Mouse (Mus musculus) limb, embryonic 14.5 days (tissue): ENCODE measurements around the gene Cacna2d3. TPM values are rescaled to one million over a fixed set of nuclear protein-coding genes. Genes with fewer than 3 reads are reported as not detected.

ENCODE experiments used
- ATAC-seq: fragments of 200-750 bp; cut with Nextera tagmentation; 2 replicates; pipeline ENCODE4 v1.8.0; 2017; ENCODE audit warnings: low read depth, moderate number of reproducible peaks, moderate TSS enrichment; ENCODE audit not compliant: low FRiP score
- DNase-seq: peaks from one replicate; pipeline ENCODE4 v3.0.0-alpha.2; 2015; ENCODE audit warnings: low spot score
- H3K27ac ChIP-seq: fragments of 300-500 bp; sonication (generic); replicated peaks from 2 replicates; pipeline ENCODE4 v1.5.1; 2014; ENCODE audit warnings: low read depth, mild to moderate bottlenecking, low read length, moderate library complexity, mixed read lengths
- H3K27me3 ChIP-seq: fragments of 300-500 bp; sonication (generic); 2 replicates; pipeline ENCODE4 v1.6.1; 2014; ENCODE audit warnings: low read length, mixed read lengths; ENCODE audit not compliant: control insufficient read depth, insufficient read depth
- H3K36me3 ChIP-seq: fragments of 300-500 bp; sonication (generic); 2 replicates; pipeline ENCODE4 v1.6.1; 2014; ENCODE audit warnings: mild to moderate bottlenecking, low read length, moderate library complexity, mixed read lengths; ENCODE audit not compliant: control insufficient read depth, insufficient read depth
- H3K4me1 ChIP-seq: fragments of 300-500 bp; sonication (generic); 2 replicates; pipeline ENCODE4 v1.6.1; 2014; ENCODE audit warnings: antibody characterized with exemption, low read length, mixed read lengths; ENCODE audit not compliant: control insufficient read depth, insufficient read depth
- H3K4me2 ChIP-seq: fragments of 300-500 bp; sonication (generic); replicated peaks from 2 replicates; pipeline ENCODE4 v1.6.1; 2014; ENCODE audit warnings: low read depth, mild to moderate bottlenecking, low read length, moderate library complexity; ENCODE audit not compliant: severe bottlenecking
- H3K4me3 ChIP-seq: fragments of 300-500 bp; sonication (generic); replicated peaks from 2 replicates; pipeline ENCODE4 v1.5.1; 2014; ENCODE audit warnings: low read length
- H3K9ac ChIP-seq: fragments of 300-500 bp; sonication (generic); 2 replicates; pipeline ENCODE4 v1.6.1; 2014; ENCODE audit warnings: mild to moderate bottlenecking, low read depth, low read length, moderate library complexity; ENCODE audit not compliant: severe bottlenecking
- H3K9me3 ChIP-seq: fragments of 300-500 bp; sonication (generic); 2 replicates; pipeline ENCODE4 v1.6.1; 2016; ENCODE audit warnings: low read length; ENCODE audit not compliant: control insufficient read depth
- POLR2A ChIP-seq: fragments of 200-500 bp; IDR thresholded peaks from 2 replicates; pipeline ENCODE4 v1.8.0; 2012; ENCODE audit warnings: inconsistent platforms, mild to moderate bottlenecking, moderate library complexity, borderline replicate concordance; ENCODE audit not compliant: insufficient read depth, insufficient read length; ENCODE audit errors: extremely low read depth
- WGBS: fragments of 180-500 bp; shearing (Covaris S2); extraction: QIAGEN DNeasy Blood & Tissue Kit; methylation state at CpG from one replicate; pipeline ENCODE4 v1.1.7; 2014; 5-methylcytosine and 5-hydroxymethylcytosine counted together
- polyA plus RNA-seq, 2 experiments: library from polyadenylated mRNA; depleted of rRNA in 1 of 2; stranded (reverse) in 1 of 2; unstranded in 1 of 2; fragments of >200 nt; fragmentation: Nextera tagmentation in 1 of 2; extraction: Ambion mirVana in 1 of 2; gene quantifications; 2 replicates each; pipeline versions ENCODE4 v1.2.1 to v1.2.3; 2012 to 2014

The Cacna2d3 gene
- polyA plus RNA-seq, 2 experiments = 4.9 to 6.3 TPM

- no peaks in the 10 kb centered on the region for H3K9me3 ChIP-seq
- WGBS = 94% methylated on average over 3 of the region's 3 CpGs
- no peak for TF ChIP-seq POLR2A
- DNase-seq = no peak
- H3K36me3 ChIP-seq = no peaks in the 10 kb centered on the region
- ATAC-seq = no peak
- no peak overlapping the region for H3K9ac ChIP-seq
- no peaks in the 10 kb centered on the region for H3K27me3 ChIP-seq
- H3K4me3 ChIP-seq = no peak overlapping the region
- H3K4me1 ChIP-seq = no peaks in the 10 kb centered on the region
- H3K4me2 ChIP-seq = no peak overlapping the region
- H3K27ac ChIP-seq = no peak overlapping the region
Measured at GRCm38 (mm10) chr14:29496552-29496951, 225.1 kb downstream of the Cacna2d3 start.

- 59% methylated on average over 1 of the region's 1 CpGs for WGBS
Measured at GRCm38 (mm10) chr14:29491786-29492185, 229.9 kb downstream of the Cacna2d3 start.

GRCm38 (mm10) chr14:29485416-29485815, 236.2 kb downstream of the Cacna2d3 start:
- no peak overlapping the region for H3K4me3 ChIP-seq
- WGBS = 56% methylated on average over 1 of the region's 1 CpGs
- TF ChIP-seq POLR2A = no peak

More at GRCm38 (mm10) chr14:29491786-29492185, 229.9 kb downstream of the Cacna2d3 start:
- no peaks in the 10 kb centered on the region for H3K9me3 ChIP-seq
- no peak overlapping the region for H3K4me3 ChIP-seq
- DNase-seq = no peak
- H3K27me3 ChIP-seq = no peaks in the 10 kb centered on the region
- H3K4me1 ChIP-seq = no peaks in the 10 kb centered on the region
- H3K9ac ChIP-seq = no peak overlapping the region
- no peaks in the 10 kb centered on the region for H3K36me3 ChIP-seq
- no peak overlapping the region for H3K4me2 ChIP-seq
- ATAC-seq = no peak
- H3K27ac ChIP-seq = no peak overlapping the region
- TF ChIP-seq POLR2A = no peak

GRCm38 (mm10) chr14:29478403-29478983, 243.2 kb downstream of the Cacna2d3 start:
- DNase-seq (no peak), ATAC-seq (no peak)
- H3K9ac ChIP-seq = no peak overlapping the region
- no peak overlapping the region for H3K4me3 ChIP-seq
- H3K4me1 ChIP-seq = no peaks in the 10 kb centered on the region
- WGBS = 78% methylated on average over 6 of the region's 6 CpGs
- no peak overlapping the region for H3K4me2 ChIP-seq
- H3K27me3 ChIP-seq = no peaks in the 10 kb centered on the region
- no peaks in the 10 kb centered on the region for H3K36me3 ChIP-seq
- no peak overlapping the region for H3K27ac ChIP-seq
- TF ChIP-seq POLR2A = no peak
- H3K9me3 ChIP-seq = no peaks in the 10 kb centered on the region

More at GRCm38 (mm10) chr14:29485416-29485815, 236.2 kb downstream of the Cacna2d3 start:
- Histone ChIP-seq H3K36me3 (no peaks in the 10 kb centered on the region), H3K27me3 (no peaks in the 10 kb centered on the region), H3K4me2 (no peak overlapping the region), H3K27ac (no peak overlapping the region), H3K9ac (no peak overlapping the region), H3K9me3 (no peaks in the 10 kb centered on the region), H3K4me1 (no peaks in the 10 kb centered on the region)
- ATAC-seq (no peak), DNase-seq (no peak)

GRCm38 (mm10) chr14:29464277-29464676, 257.4 kb downstream of the Cacna2d3 start:
- no peak overlapping the region for H3K27ac ChIP-seq
- H3K4me1 ChIP-seq = no peaks in the 10 kb centered on the region
- H3K36me3 ChIP-seq = no peaks in the 10 kb centered on the region
- DNase-seq (no peak), ATAC-seq (no peak)
- H3K9me3 ChIP-seq = no peaks in the 10 kb centered on the region
- TF ChIP-seq POLR2A = no peak
- no peak overlapping the region for H3K4me3 ChIP-seq
- H3K9ac ChIP-seq = no peak overlapping the region
- H3K4me2 ChIP-seq = no peak overlapping the region
- H3K27me3 ChIP-seq = no peaks in the 10 kb centered on the region
- 89% methylated on average over 2 of the region's 2 CpGs for WGBS
